Mouse (Mus musculus): ENCODE measurements around the gene Htr1f. TPM values are rescaled to one million over a fixed set of nuclear protein-coding genes. Genes with fewer than 3 reads are reported as not detected.

Htr1f gene
- total and polyA plus RNA-seq, 2 experiments from 2014 or later: 0.51 to 2.0 TPM

- DNase-seq (ENCODE audit: low spot score): no peak
- TF ChIP-seq CTCF (IDR thresholded peaks at IDR 0.05): no peak
- no peak overlapping the region for H3K9ac ChIP-seq (replicated peaks; ENCODE audit: low read length, poor library complexity, severe bottlenecking)
- ATAC-seq (ENCODE audit: low FRiP score): no peak
- no peaks in the 10 kb centered on the region for H3K4me1 ChIP-seq (ENCODE audit: insufficient read depth, low read length)
- H3K27ac ChIP-seq (ENCODE audit: low read depth, low read length): no peak overlapping the region
- no peak overlapping the region for H3K4me3 ChIP-seq (ENCODE audit: low read depth, low read length)
- H3K9me3 ChIP-seq (ENCODE audit: low read length): no peaks in the 10 kb centered on the region
- H3K36me3 ChIP-seq (ENCODE audit: insufficient read depth, low read length): no peaks in the 10 kb centered on the region
- H3K4me2 ChIP-seq (ENCODE audit: low read depth, low read length, poor library complexity, severe bottlenecking): no peak overlapping the region
- no peaks in the 10 kb centered on the region for H3K27me3 ChIP-seq (ENCODE audit: insufficient read depth, low read length)
- WGBS: 94% methylated on average over 1 of the region's 1 CpGs
Observed at GRCm38 (mm10) chr16:65018710-65019109, 86.9 kb downstream of the Htr1f start.

DNA sequence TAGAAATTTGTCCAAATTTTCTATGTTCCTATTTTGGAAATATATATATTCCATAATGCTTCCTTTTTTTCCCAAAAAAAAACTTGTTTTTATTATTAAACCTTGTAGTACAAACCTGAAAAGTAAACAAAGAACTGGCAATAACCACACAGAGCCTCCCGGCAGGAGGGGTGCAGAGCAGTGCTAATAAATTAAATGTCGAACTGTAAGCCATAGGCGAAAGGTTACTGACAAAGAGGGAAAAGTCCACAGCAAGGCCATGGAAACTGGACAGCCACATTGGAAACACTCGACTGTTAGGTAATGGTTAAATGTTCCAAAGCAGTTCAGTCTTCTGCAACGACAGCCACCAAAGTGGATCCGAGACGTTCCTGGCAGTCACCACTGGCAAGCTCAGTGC, 87.5 kb downstream of the Htr1f start:
- TF ChIP-seq CTCF (IDR thresholded peaks at IDR 0.05): no peak
- H3K4me2 ChIP-seq (ENCODE audit: low read depth, low read length, poor library complexity, severe bottlenecking): no peak overlapping the region
- ATAC-seq (ENCODE audit: low FRiP score) (no peak), DNase-seq (ENCODE audit: low spot score) (no peak)
- H3K4me1 ChIP-seq (ENCODE audit: insufficient read depth, low read length): no peaks in the 10 kb centered on the region
- H3K27ac ChIP-seq (ENCODE audit: low read depth, low read length): no peak overlapping the region
- no peaks in the 10 kb centered on the region for H3K9me3 ChIP-seq (ENCODE audit: low read length)
- no peaks in the 10 kb centered on the region for H3K36me3 ChIP-seq (ENCODE audit: insufficient read depth, low read length)
- no peak overlapping the region for H3K4me3 ChIP-seq (ENCODE audit: low read depth, low read length)
- no peaks in the 10 kb centered on the region for H3K27me3 ChIP-seq (ENCODE audit: insufficient read depth, low read length)
- H3K9ac ChIP-seq (replicated peaks; ENCODE audit: low read length, poor library complexity, severe bottlenecking): no peak overlapping the region
- 81% methylated on average over 7 of the region's 7 CpGs for WGBS

GRCm38 (mm10) chr16:65017566-65017965, 88.1 kb downstream of the Htr1f start:
- TF ChIP-seq CTCF (IDR thresholded peaks at IDR 0.05): no peak
- Histone ChIP-seq H3K4me2 (ENCODE audit: low read depth, low read length, poor library complexity, severe bottlenecking) (no peak overlapping the region), H3K4me3 (ENCODE audit: low read depth, low read length) (no peak overlapping the region), H3K36me3 (ENCODE audit: insufficient read depth, low read length) (no peaks in the 10 kb centered on the region), H3K27ac (ENCODE audit: low read depth, low read length) (no peak overlapping the region), H3K4me1 (ENCODE audit: insufficient read depth, low read length) (no peaks in the 10 kb centered on the region), H3K9me3 (ENCODE audit: low read length) (no peaks in the 10 kb centered on the region), H3K9ac (replicated peaks; ENCODE audit: low read length, poor library complexity, severe bottlenecking) (no peak overlapping the region), H3K27me3 (ENCODE audit: insufficient read depth, low read length) (no peaks in the 10 kb centered on the region)
- DNase-seq (ENCODE audit: low spot score) (no peak), ATAC-seq (ENCODE audit: low FRiP score) (no peak)
- 79% methylated on average over 1 of the region's 1 CpGs for WGBS

GRCm38 (mm10) chr16:65015241-65015640, 90.4 kb downstream of the Htr1f start:
- TF ChIP-seq CTCF (IDR thresholded peaks at IDR 0.05): no peak
- Histone ChIP-seq H3K9ac (replicated peaks; ENCODE audit: low read length, poor library complexity, severe bottlenecking) (no peak overlapping the region), H3K4me1 (ENCODE audit: insufficient read depth, low read length) (no peaks in the 10 kb centered on the region), H3K4me2 (ENCODE audit: low read depth, low read length, poor library complexity, severe bottlenecking) (no peak overlapping the region), H3K4me3 (ENCODE audit: low read depth, low read length) (no peak overlapping the region), H3K27ac (ENCODE audit: low read depth, low read length) (no peak overlapping the region), H3K27me3 (ENCODE audit: insufficient read depth, low read length) (no peaks in the 10 kb centered on the region), H3K9me3 (ENCODE audit: low read length) (no peaks in the 10 kb centered on the region), H3K36me3 (ENCODE audit: insufficient read depth, low read length) (no peaks in the 10 kb centered on the region)
- ATAC-seq (ENCODE audit: low FRiP score) (no peak), DNase-seq (ENCODE audit: low spot score) (no peak)
- WGBS: 84% methylated on average over 4 of the region's 4 CpGs

- ATAC-seq (ENCODE audit: low FRiP score) (no peak), DNase-seq (ENCODE audit: low spot score) (peak; percentile 6)
- no peak for TF ChIP-seq CTCF (IDR thresholded peaks at IDR 0.05)
- no peak overlapping the region for H3K4me3 ChIP-seq (ENCODE audit: low read depth, low read length)
- H3K9me3 ChIP-seq (ENCODE audit: low read length): no peaks in the 10 kb centered on the region
- H3K9ac ChIP-seq (replicated peaks; ENCODE audit: low read length, poor library complexity, severe bottlenecking): no peak overlapping the region
- H3K4me1 ChIP-seq (ENCODE audit: insufficient read depth, low read length): no peaks in the 10 kb centered on the region
- H3K36me3 ChIP-seq (ENCODE audit: insufficient read depth, low read length): no peaks in the 10 kb centered on the region
- 58% methylated on average over 6 of the region's 6 CpGs for WGBS
- no peaks in the 10 kb centered on the region for H3K27me3 ChIP-seq (ENCODE audit: insufficient read depth, low read length)
- H3K27ac ChIP-seq (ENCODE audit: low read depth, low read length): no peak overlapping the region
- H3K4me2 ChIP-seq (ENCODE audit: low read depth, low read length, poor library complexity, severe bottlenecking): no peak overlapping the region
Observed at GRCm38 (mm10) chr16:65001993-65002821, 103.4 kb downstream of the Htr1f start.

- H3K4me2 ChIP-seq (ENCODE audit: low read depth, low read length, poor library complexity, severe bottlenecking): no peak overlapping the region
- 85% methylated on average over 3 of the region's 3 CpGs for WGBS
- TF ChIP-seq CTCF (IDR thresholded peaks at IDR 0.05): no peak
Observed at GRCm38 (mm10) chr16:64989279-64989800, 116.3 kb downstream of the Htr1f start.

More at GRCm38 (mm10) chr16:64989279-64989800, 116.3 kb downstream of the Htr1f start:
- H3K4me1 ChIP-seq (ENCODE audit: insufficient read depth, low read length): no peaks in the 10 kb centered on the region
- no peak for DNase-seq (ENCODE audit: low spot score)
- no peak overlapping the region for H3K4me3 ChIP-seq (ENCODE audit: low read depth, low read length)
- H3K36me3 ChIP-seq (ENCODE audit: insufficient read depth, low read length): no peaks in the 10 kb centered on the region
- no peaks in the 10 kb centered on the region for H3K9me3 ChIP-seq (ENCODE audit: low read length)
- no peak overlapping the region for H3K27ac ChIP-seq (ENCODE audit: low read depth, low read length)
- H3K9ac ChIP-seq (replicated peaks; ENCODE audit: low read length, poor library complexity, severe bottlenecking): no peak overlapping the region
- ATAC-seq (ENCODE audit: low FRiP score): no peak
- H3K27me3 ChIP-seq (ENCODE audit: insufficient read depth, low read length): no peaks in the 10 kb centered on the region
